Mouse (Mus musculus) adrenal gland, postnatal 10 days (tissue): Measurements from ENCODE around the gene Tns3. TPM values are rescaled to one million over a fixed set of nuclear protein-coding genes. Genes with fewer than 3 reads are reported as not detected.
"Not testable (repeated sequence)": the region's sequence is repeated elsewhere in the genome, so short reads cannot be mapped to it uniquely, and the experiment has no call there.

Source experiments
- DNase-seq: peaks from one replicate; pipeline ENCODE4 v3.0.0; 2021; ENCODE audit warnings: mixed read lengths
- total RNA-seq, 2 experiments: library from RNA; stranded (reverse); gene quantifications; 2 replicates each; pipeline ENCODE4 v1.2.3; 2021

The Tns3 gene
- total RNA-seq, 2 experiments from 2014 or later = 36.5 to 38.5 TPM

DNA sequence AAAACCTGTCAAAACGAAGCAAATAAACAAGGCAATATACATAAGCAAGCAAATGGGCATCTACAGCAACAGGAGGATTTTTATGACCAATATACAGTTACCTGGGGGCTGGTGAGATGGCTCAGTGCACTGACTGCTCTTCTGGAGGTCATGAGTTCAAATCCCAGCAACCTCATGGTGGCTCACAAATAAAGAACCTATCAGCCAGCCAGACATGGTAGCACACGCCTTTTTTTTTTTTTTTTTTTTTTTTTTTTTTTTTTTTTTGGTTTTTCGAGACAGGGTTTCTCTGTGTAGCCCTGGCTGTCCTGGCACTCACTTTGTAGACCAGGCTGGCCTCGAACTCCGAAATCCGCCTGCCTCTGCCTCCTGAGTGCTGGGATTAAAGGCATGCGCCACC is 45.2 kb downstream of the Tns3 start:
- not testable (repeated sequence) for DNase-seq

DNA sequence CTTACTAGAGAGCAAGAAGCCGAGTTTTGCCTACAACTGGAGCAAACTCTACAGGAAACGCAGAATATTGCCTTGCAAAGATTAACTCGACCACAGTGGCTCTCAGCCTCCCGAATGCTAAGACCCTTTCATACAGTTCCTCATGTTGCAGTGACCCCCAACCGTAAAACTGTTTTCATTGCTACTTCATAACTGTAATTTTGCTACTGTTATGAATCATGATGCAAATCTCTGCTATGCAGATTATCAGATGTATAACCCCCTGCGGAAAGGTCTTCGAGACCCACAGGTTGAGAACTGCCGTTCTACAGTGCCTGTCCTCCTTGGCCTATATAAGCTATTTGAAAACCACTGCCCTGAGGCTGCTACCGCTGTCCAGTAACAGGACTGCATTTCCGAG is 46.0 kb downstream of the Tns3 start:
- no peak for DNase-seq

DNA sequence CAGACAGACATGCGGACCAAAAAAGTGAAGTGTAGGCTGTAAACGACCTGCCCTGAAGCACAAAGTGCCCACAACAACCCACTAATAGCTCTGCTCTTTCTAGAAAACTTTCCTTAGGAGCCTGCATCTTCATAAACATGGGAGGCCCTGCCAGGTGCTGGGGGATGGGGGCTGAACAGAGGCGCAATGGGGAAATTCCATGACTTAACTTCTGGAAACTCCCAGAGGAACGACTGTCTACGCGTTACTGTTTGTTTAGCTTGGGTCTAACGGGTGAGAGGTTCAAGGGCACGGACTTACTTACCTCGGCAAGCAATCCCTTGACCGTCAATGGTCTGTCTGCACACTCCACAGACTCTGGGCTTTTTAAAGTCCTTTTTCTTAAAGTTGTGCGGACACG is 48.9 kb downstream of the Tns3 start:
- DNase-seq = peak; percentile 28

DNA sequence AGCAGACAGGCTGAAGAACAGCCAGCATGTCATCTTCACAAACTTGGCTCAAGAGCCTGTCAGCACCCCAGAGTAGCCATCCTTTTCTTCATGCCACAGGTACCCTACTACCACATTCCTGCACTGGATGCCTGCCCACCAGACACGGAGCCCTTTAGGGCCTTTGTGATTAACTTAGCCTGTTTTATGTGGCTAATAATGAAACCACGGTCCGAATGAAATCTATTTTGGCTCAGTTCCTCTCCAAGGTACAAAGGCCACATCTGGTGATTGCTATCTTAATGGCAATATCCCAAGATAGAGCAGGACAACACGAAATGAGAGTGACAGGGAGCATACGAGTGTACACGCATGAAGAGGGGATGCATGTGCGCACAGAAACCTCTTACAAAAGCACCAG is 53.9 kb downstream of the Tns3 start:
- DNase-seq = no peak

DNA sequence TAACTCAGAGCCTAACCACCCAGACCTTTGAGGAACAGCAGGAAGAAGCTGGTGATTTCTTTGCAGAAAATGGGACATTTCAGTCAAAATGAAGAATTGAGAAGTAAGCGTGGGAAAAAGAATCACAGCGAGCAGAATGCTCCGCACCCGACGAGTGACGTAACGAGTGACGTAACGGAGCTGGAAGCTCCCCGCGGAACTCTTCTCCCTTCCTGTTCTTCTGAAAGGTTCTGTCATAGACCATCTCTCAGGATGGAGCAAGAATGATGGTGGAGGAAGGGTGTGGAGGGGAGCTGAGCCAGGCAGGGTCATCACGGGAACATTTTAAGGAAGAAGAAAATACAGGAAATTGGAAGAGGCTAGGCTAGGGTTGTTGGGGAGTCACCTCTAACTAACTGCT is 54.5 kb downstream of the Tns3 start:
- DNase-seq = no peak

DNA sequence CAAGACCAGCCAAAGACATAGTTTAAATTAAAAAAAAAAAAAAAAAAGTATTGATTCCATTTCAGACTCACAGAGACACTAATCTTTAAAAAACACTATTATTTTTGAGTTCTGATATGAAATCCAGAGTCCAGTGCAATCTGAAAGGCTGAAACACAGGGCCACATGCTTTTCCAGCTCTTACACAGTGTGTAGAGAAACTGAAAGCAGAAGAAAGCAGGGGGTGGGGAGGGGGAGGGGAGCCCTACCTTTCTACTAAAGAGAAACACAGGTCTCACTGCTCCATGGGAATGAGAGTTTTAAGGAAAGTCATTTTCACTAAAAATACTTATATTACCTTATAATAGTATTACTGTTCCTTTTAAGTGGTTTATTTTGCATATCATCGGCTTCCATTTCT is 57.2 kb downstream of the Tns3 start:
- DNase-seq = no peak

DNA sequence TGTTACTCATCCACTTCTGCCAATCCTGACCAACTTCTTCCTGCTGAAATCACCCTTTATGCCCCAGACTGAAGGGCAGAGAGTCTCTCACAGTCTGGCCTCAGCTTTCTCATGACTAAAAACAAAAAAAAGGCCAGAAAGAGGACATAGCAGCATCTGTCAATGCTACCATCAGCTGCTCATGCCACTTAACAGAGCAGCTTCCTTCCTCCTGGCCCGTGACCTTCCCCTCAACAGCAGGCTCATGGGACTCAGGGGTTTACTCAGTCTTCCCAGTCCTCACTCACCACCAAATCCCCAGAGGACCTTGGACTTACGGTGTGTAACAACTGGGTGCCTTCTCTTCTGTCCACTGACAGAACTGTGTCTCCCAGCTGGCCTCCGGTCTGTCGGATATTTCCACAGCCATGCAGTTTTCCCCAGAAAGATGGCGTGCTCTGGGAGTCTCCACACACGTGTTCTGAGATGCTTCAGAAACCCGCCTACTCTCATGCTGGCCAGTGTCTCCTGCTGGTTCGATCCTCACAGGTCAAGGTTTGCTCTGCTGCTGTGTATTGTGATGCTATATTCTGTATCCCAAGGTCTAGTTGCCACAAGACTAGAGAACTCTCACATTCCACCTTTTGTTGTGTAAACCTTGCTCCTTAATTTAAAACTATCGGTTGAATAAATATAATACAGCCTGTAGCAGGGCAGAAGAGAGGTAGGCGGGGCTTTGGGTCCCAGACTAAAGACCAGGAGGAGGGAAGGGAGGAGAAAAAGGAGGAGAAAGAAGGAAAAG is 59.4 kb downstream of the Tns3 start:
- no peak for DNase-seq

DNA sequence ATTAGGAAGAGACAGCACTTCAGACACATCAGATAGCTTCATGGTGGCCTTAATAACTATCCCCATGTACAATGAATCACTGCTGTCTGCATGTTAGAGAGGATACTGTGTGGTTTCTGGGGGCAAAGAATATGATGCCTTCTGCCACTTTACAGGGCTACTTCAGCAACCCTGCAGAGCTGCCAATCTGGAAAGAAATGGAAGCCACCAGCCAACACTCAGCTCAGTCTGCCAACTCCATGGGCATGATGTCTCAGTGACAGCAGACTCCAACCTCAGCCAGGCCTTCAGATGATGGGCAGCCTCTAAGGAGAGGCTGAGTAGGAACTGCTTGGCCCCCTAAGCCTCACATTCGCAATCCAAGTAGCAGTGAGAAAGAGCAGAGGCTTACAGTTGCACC is 61.7 kb downstream of the Tns3 start:
- DNase-seq = no peak

DNA sequence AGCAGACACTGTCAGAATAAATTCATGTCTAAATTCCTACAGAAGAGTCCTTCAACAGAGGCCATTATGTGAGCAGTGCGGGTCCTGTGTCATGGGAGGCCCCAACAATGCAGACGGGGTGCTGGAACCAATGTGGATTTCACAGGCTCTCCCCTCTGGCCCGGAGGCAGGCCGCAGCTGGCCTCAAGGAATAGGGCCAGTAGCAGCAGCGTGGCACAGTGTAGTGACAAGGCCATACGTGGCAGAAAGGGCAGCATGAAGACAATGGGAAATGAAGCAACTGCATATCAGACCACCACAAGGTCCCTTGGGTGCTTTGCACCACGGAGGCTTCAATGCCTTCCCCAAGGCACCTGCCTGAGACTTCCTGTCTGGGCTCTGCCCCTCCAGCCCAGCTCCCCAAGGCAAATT is 62.9 kb downstream of the Tns3 start:
- no peak for DNase-seq

DNA sequence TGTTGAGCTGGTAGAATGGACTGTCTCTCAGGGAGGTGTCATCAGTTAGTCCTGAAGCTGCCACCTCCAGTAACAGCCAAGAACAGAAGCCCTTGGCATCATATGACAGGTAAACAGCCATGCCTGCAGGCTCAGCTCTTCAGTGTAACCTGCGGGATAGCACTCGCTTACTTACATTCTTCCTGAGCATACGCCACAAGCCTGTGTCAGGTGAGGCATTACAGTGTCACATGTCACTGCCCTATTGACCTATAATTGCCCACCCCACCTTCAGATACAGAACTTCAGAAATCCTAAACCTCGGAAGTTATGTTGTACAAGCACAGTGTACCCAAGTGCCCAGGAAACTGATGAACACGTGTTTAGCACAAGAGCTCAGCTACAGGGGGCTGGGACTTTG is 68.7 kb downstream of the Tns3 start:
- no peak for DNase-seq

DNA sequence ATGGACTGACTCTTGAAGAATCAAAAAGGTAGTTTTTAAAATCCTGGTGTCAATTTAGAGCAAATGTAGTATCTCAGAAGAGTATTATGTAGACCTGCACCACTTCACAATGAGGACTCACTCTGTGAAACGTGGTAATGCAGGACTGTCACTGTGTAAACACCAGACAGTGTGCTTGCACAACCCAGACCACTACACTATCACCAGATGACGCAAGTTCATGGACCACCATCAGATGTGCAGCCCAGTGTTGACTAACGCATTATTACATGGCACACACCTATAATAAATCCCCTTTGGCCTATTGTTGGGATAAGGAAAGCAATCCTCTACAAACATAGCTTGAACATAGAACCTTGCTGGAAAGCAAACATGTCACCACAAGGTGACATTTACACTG is 71.2 kb downstream of the Tns3 start:
- DNase-seq = no peak

DNA sequence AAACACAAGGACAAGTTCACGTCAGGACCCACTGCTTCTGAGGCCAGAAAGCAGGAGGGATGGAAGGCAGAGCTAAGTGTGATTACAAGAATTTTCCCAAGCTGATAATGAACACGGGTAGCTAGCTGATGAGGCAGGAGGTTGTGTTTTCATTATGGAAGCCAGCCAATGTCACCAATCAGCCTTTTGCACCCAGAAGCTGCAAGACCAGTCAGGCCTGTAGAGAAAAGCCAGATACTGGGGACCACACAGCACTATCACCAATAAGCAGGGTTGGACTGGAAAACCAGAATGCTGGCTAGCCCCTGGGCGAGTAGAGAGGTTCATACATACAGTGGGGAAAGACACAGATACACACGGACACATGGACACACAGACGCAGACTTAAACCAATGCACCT is 73.1 kb downstream of the Tns3 start:
- no peak for DNase-seq

DNA sequence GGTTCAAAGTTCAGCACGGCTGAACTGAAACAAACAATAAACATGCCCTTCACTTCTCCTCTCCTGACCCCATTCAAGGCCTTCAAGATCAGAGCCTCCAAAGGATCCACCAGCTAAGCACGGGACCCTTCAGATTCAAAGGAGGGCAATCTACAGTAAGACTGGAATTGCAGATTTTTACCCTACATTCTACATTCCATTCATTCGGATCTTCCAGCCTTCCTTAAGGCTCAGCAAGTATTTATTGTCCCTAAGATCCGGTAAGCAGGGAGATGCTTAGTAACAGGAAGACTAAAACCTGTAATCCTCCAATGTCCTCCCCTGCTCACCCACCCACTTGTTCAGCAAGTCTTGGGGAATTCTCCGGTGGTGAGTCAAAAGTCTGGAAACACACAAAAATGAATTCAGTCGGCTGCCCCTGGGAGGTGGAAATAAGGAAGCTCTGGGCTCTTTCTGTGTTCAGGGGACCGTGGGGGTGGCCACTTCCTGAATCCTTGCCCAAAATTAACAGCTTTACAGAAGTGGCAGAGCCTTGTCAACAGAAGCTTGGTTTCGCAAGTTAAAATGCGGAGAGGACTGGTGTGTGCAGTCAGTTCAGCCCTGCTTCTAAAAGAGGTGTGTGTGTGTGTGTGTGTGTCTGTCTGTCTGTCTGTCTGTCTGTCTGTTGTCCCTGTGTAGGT is 75.0 kb downstream of the Tns3 start:
- DNase-seq = no peak

DNA sequence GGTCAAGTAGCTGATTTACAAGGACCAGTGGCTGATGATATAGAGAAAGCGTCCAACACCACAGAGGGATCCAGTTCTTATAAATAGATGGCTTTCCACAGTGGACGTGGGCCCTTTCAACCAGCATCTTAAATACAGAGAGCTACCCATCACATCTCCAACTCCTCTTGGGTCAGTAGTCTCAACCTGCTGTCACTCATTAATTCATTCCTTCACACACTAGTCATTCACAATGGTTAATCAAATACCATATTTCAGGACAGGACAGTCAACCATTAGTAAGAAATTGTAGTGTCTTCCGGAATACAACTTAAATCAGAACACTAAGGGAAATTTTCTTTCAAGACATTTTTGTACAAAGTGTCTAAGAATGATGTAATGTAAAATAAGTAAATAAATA is 76.4 kb downstream of the Tns3 start:
- no peak for DNase-seq

DNA sequence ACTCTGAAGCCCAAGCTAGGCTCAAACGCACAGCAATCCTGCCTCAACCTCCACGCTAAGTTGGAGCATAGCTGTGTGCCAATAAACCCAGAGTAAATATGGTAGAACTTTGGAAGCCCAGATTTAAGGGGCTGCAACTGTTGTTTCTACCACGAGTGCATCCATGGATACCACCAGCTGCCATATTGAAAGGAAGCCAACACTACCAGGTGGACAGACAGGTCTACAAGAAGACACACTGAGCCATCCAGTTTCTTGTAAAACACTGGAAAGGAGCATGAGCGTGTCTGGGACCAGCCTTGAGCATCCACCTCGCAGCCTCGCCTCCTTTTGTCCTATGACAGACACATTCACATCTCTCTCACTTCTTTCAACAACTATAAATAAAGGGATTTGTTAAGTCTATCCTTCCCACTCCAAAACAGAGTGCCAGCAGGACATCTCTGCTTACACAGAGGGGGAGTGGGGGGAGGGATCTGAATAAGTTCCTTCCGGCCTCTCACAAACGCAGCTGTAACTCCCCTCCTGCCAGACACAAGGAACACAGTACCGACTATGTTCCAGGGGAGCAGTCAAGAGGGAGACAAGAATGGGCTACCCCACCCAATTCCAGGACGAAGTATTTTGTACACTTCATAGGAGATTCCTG is 77.2 kb downstream of the Tns3 start:
- DNase-seq = no peak

DNA sequence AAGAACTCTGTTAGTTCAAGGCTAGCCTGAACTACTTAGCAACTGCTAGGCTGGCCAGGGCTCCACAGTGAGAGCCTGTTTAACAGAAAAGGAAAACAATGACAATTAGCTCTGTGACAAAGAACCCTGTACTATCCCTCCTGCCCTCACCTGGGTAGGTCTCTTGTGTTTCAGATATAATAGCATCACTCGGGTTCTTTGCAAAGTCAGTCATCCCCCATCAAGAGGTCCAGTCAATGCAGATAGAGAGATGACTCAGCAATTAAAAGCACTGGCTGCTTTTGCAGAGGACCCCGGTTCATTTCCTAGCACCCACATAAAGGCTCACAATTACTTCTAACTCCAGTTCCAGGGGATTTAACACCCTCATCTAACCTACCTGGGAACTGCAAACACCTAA is 78.0 kb downstream of the Tns3 start:
- no peak for DNase-seq

DNA sequence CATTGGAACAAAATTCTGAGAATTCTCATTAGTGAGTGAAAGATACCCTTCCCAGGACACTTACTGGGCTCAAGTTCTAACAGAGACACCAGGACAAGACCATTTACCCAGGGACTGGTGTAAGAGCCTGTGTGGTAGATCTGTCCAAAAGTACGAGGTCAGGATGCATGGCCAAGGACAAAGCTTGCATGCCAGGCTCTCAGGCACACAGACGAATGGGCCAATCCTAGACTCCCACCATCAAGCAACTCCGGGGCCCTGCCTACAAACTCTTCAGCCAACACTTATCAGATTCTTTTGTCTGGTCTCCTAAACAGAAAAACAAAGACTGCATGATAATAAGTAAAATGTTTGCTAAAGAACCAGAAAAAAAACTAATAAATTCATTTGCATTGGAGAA is 78.6 kb downstream of the Tns3 start:
- no peak for DNase-seq

DNA sequence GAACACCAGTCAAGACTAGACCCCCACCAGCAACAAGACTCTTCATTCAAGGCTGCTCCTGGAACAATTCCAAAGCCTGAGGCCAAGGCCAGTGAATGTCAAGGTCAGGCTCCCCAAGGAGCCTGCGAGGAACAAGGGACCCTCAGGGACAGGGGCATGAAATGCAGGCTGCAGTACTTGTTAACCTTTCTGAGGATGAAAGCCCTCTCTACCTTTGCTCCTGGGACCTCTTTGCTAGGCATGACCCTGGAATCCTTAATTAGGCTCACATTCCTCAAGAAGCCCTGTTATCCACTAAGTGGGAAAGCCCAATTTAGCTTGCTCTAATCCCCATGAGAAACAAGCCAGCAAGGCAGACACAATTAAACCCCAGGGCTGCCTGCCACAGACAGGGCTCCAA is 79.4 kb downstream of the Tns3 start:
- no peak for DNase-seq

DNA sequence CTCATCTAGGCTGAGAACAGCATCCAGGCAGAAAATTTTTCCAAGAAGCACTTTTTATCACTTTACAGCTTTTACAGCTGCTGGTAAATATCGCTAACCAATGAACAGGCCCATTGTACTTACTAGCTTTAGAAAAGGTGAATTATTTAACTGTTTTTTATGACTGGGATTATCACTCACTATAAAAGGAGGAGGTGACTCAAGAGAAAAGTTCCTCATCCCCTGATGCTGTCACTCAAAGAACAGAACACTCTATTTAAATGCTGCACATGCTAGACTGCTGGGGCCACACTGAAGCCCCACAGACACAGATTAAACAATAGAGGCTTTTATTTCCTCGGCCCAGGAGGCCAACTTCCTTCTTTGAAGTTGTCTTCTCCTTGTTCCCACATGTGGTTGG is 80.0 kb downstream of the Tns3 start:
- no peak for DNase-seq

DNA sequence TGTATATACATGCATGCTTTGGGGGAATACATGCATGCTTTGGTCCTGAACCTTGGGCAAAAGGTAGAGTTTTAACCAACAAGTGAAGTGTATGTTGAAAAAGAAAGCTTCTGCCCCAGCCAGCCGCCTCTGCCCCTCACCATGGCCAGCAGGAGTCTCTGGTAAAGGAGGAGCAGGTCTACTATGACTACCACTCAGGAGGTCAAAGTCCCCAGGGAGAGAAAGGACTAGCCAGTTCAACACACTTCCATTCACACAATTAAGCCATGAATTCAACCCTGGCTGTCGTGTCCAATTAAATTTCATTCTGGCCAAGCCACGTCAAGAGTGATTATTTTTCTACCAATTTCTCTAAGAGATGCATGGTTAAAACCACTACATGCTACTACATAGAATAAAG is 81.2 kb downstream of the Tns3 start:
- DNase-seq = no peak

DNA sequence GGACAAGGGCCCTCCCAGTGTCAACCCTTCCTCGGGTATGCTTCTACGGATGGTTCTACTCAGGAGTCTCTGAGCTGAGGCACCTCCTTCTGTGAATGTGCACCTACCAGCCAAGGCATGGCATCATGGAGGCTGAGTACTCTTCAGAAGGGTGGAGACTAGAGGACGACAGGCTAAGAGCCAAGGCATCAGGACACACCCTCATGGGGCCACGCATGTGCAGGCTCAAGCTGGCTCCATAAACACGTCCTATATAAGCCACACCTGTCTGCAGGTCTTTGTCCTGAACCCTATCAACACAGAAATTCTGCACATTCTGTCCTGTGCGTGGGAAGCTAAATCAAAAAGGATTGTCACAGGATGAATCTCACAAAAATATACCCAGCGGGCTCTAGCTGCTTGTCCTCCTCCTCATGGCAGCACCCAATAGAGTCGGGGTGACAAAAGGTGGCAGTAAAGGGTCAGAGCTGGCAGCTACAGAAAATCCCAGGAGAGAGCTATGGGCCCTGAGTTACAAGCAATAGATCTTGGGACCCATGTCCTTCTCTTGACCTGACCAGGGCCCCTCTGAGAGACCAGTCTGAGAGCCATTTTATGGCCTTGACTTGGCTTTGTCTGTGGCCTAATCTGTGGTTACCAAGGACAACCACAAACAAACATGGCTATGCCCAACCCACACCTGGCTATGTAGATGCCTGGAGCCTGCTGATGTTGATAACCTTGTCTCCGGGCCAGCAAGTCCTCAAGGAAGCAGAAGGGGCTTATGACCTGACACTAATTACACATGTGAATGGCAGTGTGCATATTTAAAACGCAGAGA is 82.0 kb downstream of the Tns3 start:
- no peak for DNase-seq

DNA sequence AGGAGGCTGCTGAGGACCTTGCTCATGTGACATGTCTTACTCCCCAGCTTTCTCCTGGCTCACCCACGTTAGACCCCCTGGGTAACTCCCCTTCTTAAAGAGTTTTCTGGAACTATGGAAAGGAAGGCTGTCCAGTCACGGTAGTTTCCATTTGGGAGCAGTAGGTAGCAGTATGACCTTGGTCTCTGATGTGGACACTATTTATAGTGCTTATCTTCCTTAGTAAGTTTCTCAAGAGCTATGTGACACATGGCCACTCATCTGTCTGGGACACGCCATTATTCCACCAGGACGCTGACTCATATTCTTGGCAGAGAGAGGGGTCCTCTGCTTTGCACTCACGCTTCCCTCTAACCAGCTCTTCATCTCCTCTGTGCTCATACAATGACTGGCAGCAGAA is 84.5 kb downstream of the Tns3 start:
- peak; percentile 64 for DNase-seq
